In the genomic region with DNA sequence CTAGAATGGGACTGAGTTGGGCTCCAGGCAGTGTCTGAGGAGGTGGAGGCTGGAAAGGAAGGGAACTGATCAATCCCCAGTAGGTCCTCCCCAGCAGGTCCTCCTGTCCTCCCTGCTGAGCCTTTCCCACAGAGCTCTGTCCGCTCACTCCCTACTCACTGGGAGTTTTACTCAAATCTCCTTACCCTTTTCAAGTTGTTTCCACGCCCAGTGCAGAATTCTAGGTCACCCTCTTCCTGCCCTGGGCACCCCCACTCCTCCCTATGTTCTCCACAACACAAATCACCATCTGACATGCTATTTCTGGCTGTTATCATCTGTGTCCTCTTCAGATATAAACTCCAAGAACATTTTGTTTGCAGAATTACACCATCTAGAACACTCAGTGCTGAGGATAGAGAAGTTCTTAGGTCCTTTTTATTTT, we compare ENCODE assay signal across 14 mouse cellular contexts. TPM values are rescaled to one million over a fixed set of nuclear protein-coding genes. Genes with fewer than 3 reads are reported as not detected.
A peak's percentile ranks its signal among the peaks of the same experiment; 100 is the strongest.
DNase-seq lines count a peak whose midpoint lies in the region; ATAC-seq and TF ChIP-seq lines count a peak whose summit lies in the region.
"Had no signal": no experiment of that assay in that cellular context is flagged by ENCODE, and none has a peak within 500 bp of the region (broad histone marks: within the 10 kb centered on the region; RNA-seq: fewer than 3 reads in every experiment).

No protein-coding gene starts in this region.

- H3K27ac ChIP-seq in heart, embryonic 11.5 days (ENCODE audit: low read depth, low read length): no peak overlapping the region
- peak overlapping the region; percentile 81 for H3K27ac ChIP-seq in heart, postnatal 0 days (ENCODE audit: low read depth)
- H3K27ac ChIP-seq: midbrain, embryonic 12.5 days; neural tube, embryonic 12.5 days had no signal

- no peaks in the 10 kb centered on the region for H3K36me3 ChIP-seq in heart, embryonic 11.5 days (ENCODE audit: control insufficient read depth, insufficient read depth, low read length)
- H3K36me3 ChIP-seq in megakaryocyte, embryonic 14.5 days (replicated peaks; ENCODE audit: low read length): peaks cover 2% of the 10 kb centered on the region
- peaks cover 16% of the 10 kb centered on the region; the same call in 1 of the 2 replicates for H3K36me3 ChIP-seq in heart, postnatal 0 days (replicated peaks; ENCODE audit: control insufficient read depth, insufficient read depth, low read length)

- DNase-seq in heart, adult 8-10 months (ENCODE audit: low spot score): peak; percentile 80
- peak; percentile 68 for DNase-seq in heart, postnatal 0 days (ENCODE audit: low spot score)
- peak; percentile 69 for DNase-seq in lung, postnatal 36 days
- no peak for DNase-seq in embryo, embryonic 11 days
- DNase-seq: liver had no signal

- 60% methylated on average over 2 of the region's 2 CpGs for WGBS in heart, embryonic 11.5 days (ENCODE audit: insufficient replicate concordance)
- 39% methylated on average over 2 of the region's 2 CpGs for WGBS in heart, postnatal 0 days

- no peak overlapping the region for H3K4me3 ChIP-seq in heart, embryonic 11.5 days (ENCODE audit: low read depth, low read length)
- H3K4me3 ChIP-seq in megakaryocyte, embryonic 14.5 days (replicated peaks): peak overlapping the region; percentile 1
- no peak overlapping the region for H3K4me3 ChIP-seq in heart, postnatal 0 days (ENCODE audit: low read depth, low read length)
- H3K4me3 ChIP-seq: midbrain, embryonic 12.5 days; neural tube, embryonic 12.5 days had no signal

- no peaks in the 10 kb centered on the region for H3K9me3 ChIP-seq in heart, embryonic 11.5 days (replicated peaks; ENCODE audit: control insufficient read depth, low read length)
- H3K9me3 ChIP-seq in megakaryocyte, embryonic 14.5 days: no peaks in the 10 kb centered on the region
- no peaks in the 10 kb centered on the region for H3K9me3 ChIP-seq in heart, postnatal 0 days (replicated peaks; ENCODE audit: control insufficient read depth, low read length)
- H3K9me3 ChIP-seq: midbrain, embryonic 12.5 days; neural tube, embryonic 12.5 days had no signal

- ATAC-seq in heart, embryonic 11.5 days (replicated peaks; ENCODE audit: insufficient number of reproducible peaks, low FRiP score, low TSS enrichment): no peak
- ATAC-seq in megakaryocyte, adult 5-6 weeks (ENCODE audit: poor library complexity, severe bottlenecking): no peak
- ATAC-seq in heart, postnatal 0 days (ENCODE audit: insufficient read depth, low read depth): peak; percentile 81

- H3K4me1 ChIP-seq in heart, embryonic 11.5 days (ENCODE audit: control insufficient read depth, insufficient read depth, low read length): 0 out of 2 replicates have a peak, but pooled peaks cover 3% of the 10 kb centered on the region
- peaks cover 30% of the 10 kb centered on the region for H3K4me1 ChIP-seq in megakaryocyte, embryonic 14.5 days
- H3K4me1 ChIP-seq in heart, postnatal 0 days (ENCODE audit: control insufficient read depth, insufficient read depth): peaks cover 10% of the 10 kb centered on the region
- H3K4me1 ChIP-seq: midbrain, embryonic 12.5 days; neural tube, embryonic 12.5 days had no signal

- TF ChIP-seq EP300 in heart, postnatal 0 days (IDR thresholded peaks at IDR 0.05; ENCODE audit: low read depth): peak; percentile 89

- no peaks in the 10 kb centered on the region for H3K27me3 ChIP-seq in heart, embryonic 11.5 days (ENCODE audit: control insufficient read depth, insufficient read depth, low read length)
- H3K27me3 ChIP-seq in megakaryocyte, embryonic 14.5 days (replicated peaks): peaks cover 4% of the 10 kb centered on the region
- no peaks in the 10 kb centered on the region for H3K27me3 ChIP-seq in heart, postnatal 0 days (ENCODE audit: control insufficient read depth, insufficient read depth, low read length)
- H3K27me3 ChIP-seq: midbrain, embryonic 12.5 days; neural tube, embryonic 12.5 days had no signal

- H3K4me2 ChIP-seq in heart, embryonic 11.5 days: no peak overlapping the region
- H3K4me2 ChIP-seq in heart, postnatal 0 days (ENCODE audit: low read depth, low read length): peak overlapping the region; percentile 9; the same call in 1 of the 2 replicates
- H3K4me2 ChIP-seq: midbrain, embryonic 12.5 days; neural tube, embryonic 12.5 days had no signal

- no peak overlapping the region for H3K9ac ChIP-seq in heart, embryonic 11.5 days (ENCODE audit: low read depth, low read length)
- no peak overlapping the region for H3K9ac ChIP-seq in heart, postnatal 0 days (replicated peaks; ENCODE audit: low read depth, low read length)
- H3K9ac ChIP-seq: midbrain, embryonic 12.5 days; neural tube, embryonic 12.5 days had no signal

- TF ChIP-seq CTCF in heart, postnatal 0 days (IDR thresholded peaks at IDR 0.05; ENCODE audit: low read depth): no peak

RNA-seq across cellular contexts. Expression of a gene that starts 10.2 kb away (rescaled TPM):
- 100 to 1,000 TPM; 337 to 351 (median 343) TPM for total RNA-seq in heart, adult 8-10 months (2022)
- 138 and 150 TPM in 2 replicates for polyA plus RNA-seq in heart, embryonic 11.5 days (2014; fragmentation: Nextera tagmentation; extraction: Ambion mirVana)
- polyA plus RNA-seq in megakaryocyte, embryonic 14.5 days (2012; ENCODE audit: insufficient read depth, low replicate concordance): 369 and 449 TPM in 2 replicates
- total RNA-seq in megakaryocyte, adult 5-6 weeks (2015): 62.3 and 72.3 TPM in 2 replicates
- total RNA-seq in megakaryocyte, adult 5-6 weeks (2017): 53.7 and 59.0 TPM in 2 replicates
- 169 and 171 TPM in 2 replicates for total RNA-seq in heart, postnatal 0 days (2014; rRNA removed; ENCODE audit: low replicate concordance)
- polyA plus RNA-seq in heart, postnatal 0 days (2015; fragmentation: Nextera tagmentation; extraction: Ambion mirVana): 328 and 338 TPM in 2 replicates

RNA-seq across cellular contexts. Expression of a gene that starts 10.4 kb away (rescaled TPM):
- total RNA-seq in heart, adult 8-10 months (2022): 10 to 100 TPM; 34.1 to 40.6 (median 36.2) TPM
- 23.8 and 27.4 TPM in 2 replicates for polyA plus RNA-seq in heart, embryonic 11.5 days (2014; fragmentation: Nextera tagmentation; extraction: Ambion mirVana)
- 100 and 136 TPM in 2 replicates for polyA plus RNA-seq in megakaryocyte, embryonic 14.5 days (2012; ENCODE audit: insufficient read depth, low replicate concordance)
- total RNA-seq in megakaryocyte, adult 5-6 weeks (2015): 20.3 and 23.7 TPM in 2 replicates
- total RNA-seq in megakaryocyte, adult 5-6 weeks (2017): 8.9 and 15.6 TPM in 2 replicates
- 47.4 and 59.1 TPM in 2 replicates for total RNA-seq in heart, postnatal 0 days (2014; rRNA removed; ENCODE audit: low replicate concordance)
- 38.1 and 40.5 TPM in 2 replicates for polyA plus RNA-seq in heart, postnatal 0 days (2015; fragmentation: Nextera tagmentation; extraction: Ambion mirVana)

RNA-seq across cellular contexts. Expression of a gene that starts 12.2 kb away (rescaled TPM):
- total RNA-seq in heart, adult 8-10 months (2022): under 1 TPM; 0.25 to 0.75 (median 0.39) TPM
- polyA plus RNA-seq in heart, embryonic 11.5 days (2014; fragmentation: Nextera tagmentation; extraction: Ambion mirVana): 0.87 and 1.7 TPM in 2 replicates
- 2.6 TPM in 1 of 2 replicates, not detected in the other for polyA plus RNA-seq in megakaryocyte, embryonic 14.5 days (2012; ENCODE audit: insufficient read depth, low replicate concordance)
- not detected in 2 replicates for total RNA-seq in megakaryocyte, adult 5-6 weeks (2015)
- not detected in 2 replicates for total RNA-seq in megakaryocyte, adult 5-6 weeks (2017)
- total RNA-seq in heart, postnatal 0 days (2014; rRNA removed; ENCODE audit: low replicate concordance): 0.31 and 3.5 TPM in 2 replicates
- 2.5 and 3.5 TPM in 2 replicates for polyA plus RNA-seq in heart, postnatal 0 days (2015; fragmentation: Nextera tagmentation; extraction: Ambion mirVana)
- total RNA-seq: heart, postnatal 10 days; left cerebral cortex, adult 8-10 months had no signal
- polyA plus RNA-seq: urinary bladder, adult 2 months had no signal

RNA-seq across cellular contexts. Expression of a gene that starts 26.0 kb away (rescaled TPM):
- 10 to 100 TPM; 53.9 to 61.4 (median 59.2) TPM for total RNA-seq in heart, adult 8-10 months (2022)
- polyA plus RNA-seq in heart, embryonic 11.5 days (2014; fragmentation: Nextera tagmentation; extraction: Ambion mirVana): 39.0 and 44.5 TPM in 2 replicates
- polyA plus RNA-seq in megakaryocyte, embryonic 14.5 days (2012; ENCODE audit: insufficient read depth, low replicate concordance): 44.3 and 152 TPM in 2 replicates
- total RNA-seq in megakaryocyte, adult 5-6 weeks (2015): 47.2 and 57.3 TPM in 2 replicates
- total RNA-seq in megakaryocyte, adult 5-6 weeks (2017): 62.2 and 64.6 TPM in 2 replicates
- total RNA-seq in heart, postnatal 0 days (2014; rRNA removed; ENCODE audit: low replicate concordance): 4.4 and 39.0 TPM in 2 replicates
- 26.4 and 26.9 TPM in 2 replicates for polyA plus RNA-seq in heart, postnatal 0 days (2015; fragmentation: Nextera tagmentation; extraction: Ambion mirVana)

RNA-seq across cellular contexts. Expression of a gene that starts 32.8 kb away (rescaled TPM):
- under 1 TPM in 2 of 4 experiments, not detected in 2; 0.14 to 0.23 TPM for total RNA-seq in heart, adult 8-10 months (2022)
- not detected in 2 replicates for polyA plus RNA-seq in heart, embryonic 11.5 days (2014; fragmentation: Nextera tagmentation; extraction: Ambion mirVana)
- 4.3 TPM in 1 of 2 replicates, not detected in the other for polyA plus RNA-seq in megakaryocyte, embryonic 14.5 days (2012; ENCODE audit: insufficient read depth, low replicate concordance)
- total RNA-seq in megakaryocyte, adult 5-6 weeks (2015): 0.48 and 1.2 TPM in 2 replicates
- 0.69 and 0.95 TPM in 2 replicates for total RNA-seq in megakaryocyte, adult 5-6 weeks (2017)
- not detected in 2 replicates for total RNA-seq in heart, postnatal 0 days (2014; rRNA removed; ENCODE audit: low replicate concordance)
- polyA plus RNA-seq in heart, postnatal 0 days (2015; fragmentation: Nextera tagmentation; extraction: Ambion mirVana): 0.12 TPM in 1 of 2 replicates, not detected in the other
- total RNA-seq: heart, postnatal 10 days; left cerebral cortex, adult 8-10 months had no signal
- polyA plus RNA-seq: intestine, embryonic 14.5 days; midbrain, embryonic 12.5 days; neural tube, embryonic 12.5 days; urinary bladder, adult 2 months had no signal
